Mouse (Mus musculus): Measurements from ENCODE around the gene 1700069L16Rik. TPM values are rescaled to one million over a fixed set of nuclear protein-coding genes. Genes with fewer than 3 reads are reported as not detected.

The 1700069L16Rik gene
- polyA plus RNA-seq, 1 experiment, result not detected

GRCm38 (mm10) chr5:113664629-113665195, 59.9 kb downstream of the 1700069L16Rik start:
- no peaks in the 10 kb centered on the region for H3K27me3 ChIP-seq (ENCODE audit: control insufficient read depth)

GRCm38 (mm10) chr5:113664127-113664526, 60.4 kb downstream of the 1700069L16Rik start:
- peaks cover 5% of the 10 kb centered on the region for H3K4me1 ChIP-seq (ENCODE audit: control insufficient read depth)
- H3K27me3 ChIP-seq (ENCODE audit: control insufficient read depth), result no peaks in the 10 kb centered on the region
- peaks cover 19% of the 10 kb centered on the region for H3K9me3 ChIP-seq (ENCODE audit: control insufficient read depth, low read length)
- TF ChIP-seq TAL1 (IDR thresholded peaks at IDR 0.05; ENCODE audit: low read length) (no peak), GATA1 (IDR thresholded peaks at IDR 0.05; ENCODE audit: low read length) (no peak)
- H3K4me3 ChIP-seq (replicated peaks), result no peak overlapping the region
- no peaks in the 10 kb centered on the region for H3K36me3 ChIP-seq (ENCODE audit: control insufficient read depth)

More at GRCm38 (mm10) chr5:113664629-113665195, 59.9 kb downstream of the 1700069L16Rik start:
- peaks cover 5% of the 10 kb centered on the region for H3K4me1 ChIP-seq (ENCODE audit: control insufficient read depth)
- no peak overlapping the region for H3K4me3 ChIP-seq (replicated peaks)
- H3K9me3 ChIP-seq (ENCODE audit: control insufficient read depth, low read length), result peaks cover 19% of the 10 kb centered on the region
- TF ChIP-seq GATA1 (IDR thresholded peaks at IDR 0.05; ENCODE audit: low read length) (no peak), TAL1 (IDR thresholded peaks at IDR 0.05; ENCODE audit: low read length) (no peak)
- no peaks in the 10 kb centered on the region for H3K36me3 ChIP-seq (ENCODE audit: control insufficient read depth)

- H3K27me3 ChIP-seq (ENCODE audit: control insufficient read depth), result no peaks in the 10 kb centered on the region
Measured at GRCm38 (mm10) chr5:113660872-113661271, 63.7 kb downstream of the 1700069L16Rik start.

GRCm38 (mm10) chr5:113654821-113655220, 69.8 kb downstream of the 1700069L16Rik start:
- H3K9me3 ChIP-seq (ENCODE audit: control insufficient read depth, low read length), result no peaks in the 10 kb centered on the region
- H3K36me3 ChIP-seq (ENCODE audit: control insufficient read depth), result no peaks in the 10 kb centered on the region
- H3K4me3 ChIP-seq (replicated peaks), result no peak overlapping the region
- peaks cover 12% of the 10 kb centered on the region for H3K27me3 ChIP-seq (ENCODE audit: control insufficient read depth)
- H3K4me1 ChIP-seq (ENCODE audit: control insufficient read depth), result no peaks in the 10 kb centered on the region
- TF ChIP-seq TAL1 (IDR thresholded peaks at IDR 0.05; ENCODE audit: low read length), result no peak
- TF ChIP-seq GATA1 (IDR thresholded peaks at IDR 0.05; ENCODE audit: low read length), result no peak

More at GRCm38 (mm10) chr5:113660872-113661271, 63.7 kb downstream of the 1700069L16Rik start:
- TF ChIP-seq TAL1 (IDR thresholded peaks at IDR 0.05; ENCODE audit: low read length), result no peak
- no peak for TF ChIP-seq GATA1 (IDR thresholded peaks at IDR 0.05; ENCODE audit: low read length)
- Histone ChIP-seq H3K36me3 (ENCODE audit: control insufficient read depth) (no peaks in the 10 kb centered on the region), H3K4me1 (ENCODE audit: control insufficient read depth) (peaks cover 5% of the 10 kb centered on the region), H3K4me3 (replicated peaks) (no peak overlapping the region), H3K9me3 (ENCODE audit: control insufficient read depth, low read length) (peaks cover 13% of the 10 kb centered on the region)

- Histone ChIP-seq H3K27me3 (ENCODE audit: control insufficient read depth) (peaks cover 14% of the 10 kb centered on the region), H3K36me3 (ENCODE audit: control insufficient read depth) (no peaks in the 10 kb centered on the region), H3K4me3 (replicated peaks) (no peak overlapping the region), H3K4me1 (ENCODE audit: control insufficient read depth) (no peaks in the 10 kb centered on the region), H3K9me3 (ENCODE audit: control insufficient read depth, low read length) (no peaks in the 10 kb centered on the region)
- TF ChIP-seq TAL1 (IDR thresholded peaks at IDR 0.05; ENCODE audit: low read length), result no peak
- TF ChIP-seq GATA1 (IDR thresholded peaks at IDR 0.05; ENCODE audit: low read length), result no peak
Measured at GRCm38 (mm10) chr5:113654206-113654605, 70.4 kb downstream of the 1700069L16Rik start.

- Histone ChIP-seq H3K9me3 (ENCODE audit: control insufficient read depth, low read length) (no peaks in the 10 kb centered on the region), H3K27me3 (ENCODE audit: control insufficient read depth) (peaks cover 14% of the 10 kb centered on the region), H3K4me3 (replicated peaks) (no peak overlapping the region), H3K4me1 (ENCODE audit: control insufficient read depth) (no peaks in the 10 kb centered on the region), H3K36me3 (ENCODE audit: control insufficient read depth) (no peaks in the 10 kb centered on the region)
- no peak for TF ChIP-seq GATA1 (IDR thresholded peaks at IDR 0.05; ENCODE audit: low read length)
- TF ChIP-seq TAL1 (IDR thresholded peaks at IDR 0.05; ENCODE audit: low read length), result no peak
Measured at GRCm38 (mm10) chr5:113652215-113652614, 72.4 kb downstream of the 1700069L16Rik start.

GRCm38 (mm10) chr5:113650035-113650865, 74.3 kb downstream of the 1700069L16Rik start, which contains the start of gene Cmklr1:
TSS of gene Cmklr1 (minus strand) at chr5:113650426.
- Histone ChIP-seq H3K4me3 (replicated peaks) (no peak within 1 kb of the TSS), H3K9me3 (ENCODE audit: control insufficient read depth, low read length) (no peaks in the 10 kb centered on the region), H3K36me3 (ENCODE audit: control insufficient read depth) (no peaks in the 10 kb centered on the region), H3K4me1 (ENCODE audit: control insufficient read depth) (no peaks in the 10 kb centered on the region), H3K27me3 (ENCODE audit: control insufficient read depth) (peaks cover 14% of the 10 kb centered on the region)
- no peak for TF ChIP-seq GATA1 (IDR thresholded peaks at IDR 0.05; ENCODE audit: low read length)
- TF ChIP-seq TAL1 (IDR thresholded peaks at IDR 0.05; ENCODE audit: low read length), result no peak

GRCm38 (mm10) chr5:113648647-113649211, 75.8 kb downstream of the 1700069L16Rik start:
- no peaks in the 10 kb centered on the region for H3K4me1 ChIP-seq (ENCODE audit: control insufficient read depth)
- no peaks in the 10 kb centered on the region for H3K9me3 ChIP-seq (ENCODE audit: control insufficient read depth, low read length)
- H3K27me3 ChIP-seq (ENCODE audit: control insufficient read depth), result peaks cover 14% of the 10 kb centered on the region
- no peaks in the 10 kb centered on the region for H3K36me3 ChIP-seq (ENCODE audit: control insufficient read depth)
- no peak overlapping the region for H3K4me3 ChIP-seq (replicated peaks)
- TF ChIP-seq GATA1 (IDR thresholded peaks at IDR 0.05; ENCODE audit: low read length), result no peak
- no peak for TF ChIP-seq TAL1 (IDR thresholded peaks at IDR 0.05; ENCODE audit: low read length)

GRCm38 (mm10) chr5:113647141-113647540, 77.4 kb downstream of the 1700069L16Rik start:
- Histone ChIP-seq H3K36me3 (ENCODE audit: control insufficient read depth) (no peaks in the 10 kb centered on the region), H3K27me3 (ENCODE audit: control insufficient read depth) (peaks cover 14% of the 10 kb centered on the region), H3K4me1 (ENCODE audit: control insufficient read depth) (no peaks in the 10 kb centered on the region), H3K4me3 (replicated peaks) (no peak overlapping the region), H3K9me3 (ENCODE audit: control insufficient read depth, low read length) (no peaks in the 10 kb centered on the region)
- TF ChIP-seq GATA1 (IDR thresholded peaks at IDR 0.05; ENCODE audit: low read length) (no peak), TAL1 (IDR thresholded peaks at IDR 0.05; ENCODE audit: low read length) (no peak)

All from erythroblast, embryonic 14.5 days (primary cell).